Mouse (Mus musculus): ENCODE data around the gene Crebrf.

DNA sequence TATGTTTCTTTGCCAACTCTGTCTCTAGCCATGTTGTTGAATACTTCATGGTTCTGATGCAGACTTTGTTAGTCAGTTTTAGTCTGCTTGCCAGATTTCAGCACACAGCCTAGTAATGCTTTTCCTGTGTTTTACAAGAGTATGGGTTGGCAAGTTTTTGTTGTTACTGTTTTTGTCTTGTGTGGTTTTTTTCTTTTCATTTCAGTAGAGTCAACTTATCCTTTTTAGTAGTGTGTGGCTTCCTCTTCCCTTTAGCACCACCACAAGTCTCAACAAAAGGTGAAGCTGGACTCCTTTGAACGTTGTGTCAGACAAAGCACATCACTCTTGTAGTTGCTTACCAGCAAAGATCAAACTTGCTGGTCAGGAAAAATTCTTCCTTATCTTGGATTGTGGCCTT, 36.8 kb downstream of the Crebrf start:
- TF ChIP-seq CTCF (IDR thresholded peaks at IDR 0.05; ENCODE audit: low read depth) (no peak), EP300 (IDR thresholded peaks at IDR 0.05; ENCODE audit: low read depth) (no peak)

Data from heart, postnatal 0 days (tissue).